Mouse (Mus musculus) embryo, embryonic 11.5 days (tissue): ENCODE data around the gene Cmtr1.
A peak's percentile ranks its signal among the peaks of the same experiment; 100 is the strongest.
"Not testable (repeated sequence)": the region's sequence is repeated elsewhere in the genome, so short reads cannot be mapped to it uniquely, and the experiment has no call there.

ENCODE experiments used
- DNase-seq: peaks from one replicate; pipeline ENCODE4 v3.0.0-alpha.2; 2012; ENCODE audit warnings: low read depth, low spot score

Cmtr1 gene

DNA sequence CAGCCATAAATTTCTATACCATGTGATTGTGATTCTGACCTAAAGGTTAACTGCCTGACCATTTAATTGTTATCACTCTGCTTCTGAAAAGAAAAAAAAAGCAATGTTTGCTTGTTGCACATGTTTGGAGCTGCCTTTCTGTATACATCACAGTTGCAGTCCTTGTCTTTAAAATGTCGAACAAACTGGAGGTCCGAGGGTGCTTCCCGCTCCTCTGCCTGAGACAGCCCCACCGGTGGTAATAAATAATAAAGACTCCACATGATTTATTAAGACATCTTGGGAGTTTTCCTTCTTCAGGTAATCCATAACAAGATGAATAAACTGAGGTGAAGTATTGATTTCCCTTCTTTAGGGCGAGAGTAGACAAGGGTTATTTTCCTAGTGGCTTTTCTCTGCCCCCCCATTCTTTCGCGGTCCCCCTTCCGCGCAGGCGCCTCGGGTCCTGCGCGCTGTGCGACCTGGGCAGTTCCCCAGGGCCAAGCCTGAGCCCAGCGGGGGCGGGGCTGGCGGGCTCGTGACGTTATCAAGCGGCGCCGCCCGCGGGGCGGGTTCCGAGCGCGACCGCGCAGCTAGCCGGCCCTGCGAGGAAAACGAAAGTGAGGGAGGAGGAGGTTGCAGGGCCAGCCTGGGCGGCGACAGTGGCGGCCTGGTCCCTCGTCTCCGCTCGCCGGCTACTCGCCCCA lies at the start of gene Cmtr1:
Cmtr1 (plus strand) TSS at position 520 of the 686 bp plus-strand sequence.
- DNase-seq = peak; percentile 92

DNA sequence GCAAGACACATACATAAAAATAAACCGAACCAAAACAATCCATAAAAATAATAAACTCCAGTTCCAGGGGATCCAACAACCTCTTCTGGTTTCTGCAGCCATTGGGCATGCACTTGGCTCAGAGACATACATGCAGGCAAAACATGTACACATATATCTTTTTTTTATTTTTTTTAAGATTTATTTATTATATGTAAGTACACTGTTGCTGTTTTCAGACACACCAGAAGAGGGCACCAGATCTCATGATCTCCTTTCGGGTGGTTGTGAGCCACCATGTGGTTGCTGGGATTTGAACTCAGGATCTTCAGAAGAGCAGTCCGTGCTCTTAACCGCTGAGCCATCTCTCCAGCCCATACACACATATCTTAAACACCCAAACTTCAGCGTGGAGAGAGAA lies 46.9 kb upstream of the Cmtr1 start:
- not testable (repeated sequence) for DNase-seq

DNA sequence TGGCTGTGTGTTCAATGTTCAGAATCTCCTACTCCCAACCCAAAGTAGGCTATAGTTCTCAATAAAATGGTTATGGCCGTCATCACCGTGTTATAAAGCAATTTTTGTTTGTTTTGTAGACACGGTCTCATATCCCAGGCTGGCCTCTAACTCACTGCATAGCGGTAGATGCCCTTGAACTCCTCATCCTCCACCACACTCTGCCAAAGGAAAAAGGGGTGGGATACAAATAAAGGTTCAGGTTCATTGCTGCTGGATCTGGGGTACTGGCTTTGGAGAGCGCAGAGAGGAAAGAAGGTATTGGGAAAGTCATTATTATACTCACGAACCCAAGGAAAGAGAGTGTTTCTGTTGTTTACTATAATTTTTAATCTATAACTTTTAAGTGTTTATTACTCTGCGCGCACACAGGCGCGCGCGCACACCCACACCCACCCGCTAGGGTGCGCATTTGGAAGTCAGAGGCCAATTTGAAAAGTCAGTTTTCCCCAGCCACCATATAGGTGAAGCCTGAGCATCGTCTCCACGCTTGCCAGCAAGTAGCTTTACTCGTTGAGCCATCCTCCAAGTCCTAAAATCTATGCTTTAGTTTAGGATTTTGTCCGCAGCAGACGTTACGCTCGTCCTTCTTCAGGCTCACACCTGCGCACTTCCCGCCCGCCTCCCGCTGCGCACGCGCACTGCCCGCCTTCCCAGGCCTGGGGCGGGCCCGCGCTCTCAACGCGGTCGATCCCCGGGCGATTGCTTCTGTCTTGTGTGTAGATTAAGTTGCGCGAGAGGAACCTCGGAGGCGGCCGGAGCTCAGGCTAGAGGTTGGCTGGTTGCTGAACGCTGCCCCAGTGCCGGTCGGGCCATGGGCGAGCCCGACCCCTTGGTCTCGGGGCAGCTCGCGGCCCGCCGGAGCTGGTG lies 46.0 kb upstream of the Cmtr1 start, which contains the start of the genes Rnf8 and Gm28043:
Rnf8 (plus strand) TSS at position 676 of the 909 bp plus-strand sequence.
Gm28043 (plus strand) TSS at position 762 of the 909 bp plus-strand sequence.
- peak; percentile 92 for DNase-seq

DNA sequence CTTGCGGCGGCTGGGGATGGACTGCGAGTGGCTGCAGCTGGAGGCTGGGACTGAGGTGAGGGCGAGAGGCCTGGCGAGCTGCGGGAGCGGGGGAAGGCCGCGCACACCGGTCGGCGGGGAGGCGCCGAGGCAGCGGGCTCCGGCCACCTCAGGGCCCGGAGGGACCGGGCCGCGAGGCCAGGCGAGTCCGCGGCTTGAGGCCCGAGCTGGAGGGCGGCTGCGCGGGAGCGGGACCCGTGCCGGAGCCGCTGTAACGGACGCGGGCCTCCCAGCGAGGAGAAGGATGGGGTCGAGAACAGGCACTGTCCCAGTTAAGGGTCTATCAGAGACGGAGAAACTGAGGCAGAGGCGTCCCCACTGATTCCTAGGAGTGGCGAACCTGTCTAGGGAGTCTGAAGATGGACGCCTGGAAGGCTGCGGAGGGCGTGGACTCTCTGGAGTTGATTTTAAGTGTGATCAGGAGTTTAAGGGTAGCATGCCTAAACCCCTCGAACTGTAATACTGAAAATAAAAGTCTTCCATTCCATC lies 45.3 kb upstream of the Cmtr1 start:
- no peak for DNase-seq

DNA sequence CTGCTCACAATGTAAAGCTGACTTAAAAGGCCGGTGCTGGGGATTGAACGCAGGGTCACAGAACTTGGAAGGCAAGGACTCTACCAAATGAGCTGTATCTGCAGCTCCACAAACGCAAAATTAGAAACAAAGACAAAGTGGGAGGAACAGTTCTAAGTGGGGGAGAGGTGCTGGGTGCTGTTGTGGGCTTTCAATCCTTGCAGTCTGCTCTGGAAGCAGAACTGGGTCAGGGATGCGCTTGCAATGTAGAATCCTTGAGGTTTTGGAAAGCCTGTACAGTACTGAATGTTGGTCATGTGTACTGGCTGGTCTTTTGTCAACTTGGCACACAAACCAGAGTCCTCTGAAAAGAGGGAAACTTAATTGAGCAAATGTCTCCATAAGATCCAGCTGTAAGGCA lies 44.8 kb upstream of the Cmtr1 start:
- DNase-seq = no peak

DNA sequence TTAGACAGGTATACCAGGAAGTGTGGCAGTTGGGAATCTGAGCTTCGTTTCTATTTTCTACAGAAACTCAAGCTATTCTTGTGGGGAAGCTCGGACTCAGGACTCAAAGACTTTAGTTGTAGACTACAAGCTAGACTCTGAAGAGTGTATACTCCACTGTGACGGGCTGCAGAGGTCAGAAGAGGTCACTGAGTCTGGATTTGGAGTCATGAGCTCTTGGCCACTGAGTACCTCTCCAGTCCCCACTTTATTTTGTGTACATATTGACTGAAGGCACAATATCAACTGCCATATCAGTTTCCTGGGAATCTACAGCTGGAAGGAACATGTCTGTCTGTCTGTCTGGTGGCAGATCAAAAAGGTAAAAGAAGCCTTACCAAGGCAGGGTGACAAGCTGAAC lies 41.2 kb upstream of the Cmtr1 start:
- DNase-seq = no peak

DNA sequence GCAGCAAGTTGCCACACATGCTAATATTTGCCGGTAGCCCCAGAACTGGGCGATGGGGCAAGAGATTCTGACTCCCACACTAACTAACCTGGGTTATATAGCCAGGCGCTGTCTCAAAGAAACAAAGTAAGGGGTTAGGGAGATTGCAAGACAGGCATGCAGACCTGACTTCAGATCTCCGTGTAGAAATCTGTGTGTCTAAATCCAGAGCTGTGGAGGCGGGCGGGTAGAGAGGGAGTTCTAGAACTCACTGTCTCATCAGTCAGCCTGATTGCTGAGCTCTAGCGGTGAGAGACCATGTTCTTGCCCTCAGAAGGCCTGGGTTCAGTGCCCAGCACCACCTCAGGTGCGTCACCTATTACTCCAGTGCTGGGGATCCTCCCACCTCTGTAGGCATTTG lies 36.9 kb upstream of the Cmtr1 start:
- DNase-seq = no peak

DNA sequence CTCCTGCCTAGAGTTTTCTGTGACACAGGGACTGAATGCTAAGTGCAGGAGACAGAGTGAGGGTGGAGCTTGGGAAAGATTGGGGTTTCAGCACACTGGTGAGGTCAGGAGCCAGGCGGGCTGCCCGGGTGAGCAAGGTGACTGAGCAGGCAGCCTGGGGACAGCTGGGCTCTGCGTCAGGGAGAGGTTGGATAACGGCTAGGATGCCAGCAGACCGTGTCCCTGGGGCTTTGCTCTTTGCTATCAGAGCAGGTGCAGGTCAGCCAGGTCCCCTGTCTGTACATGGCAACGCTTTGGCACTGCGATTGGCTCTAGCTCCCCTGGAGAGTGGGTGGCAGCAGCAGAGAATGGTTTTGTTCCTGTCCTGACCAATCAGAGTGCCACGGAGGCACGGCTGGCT lies 33.1 kb upstream of the Cmtr1 start:
- no peak for DNase-seq

DNA sequence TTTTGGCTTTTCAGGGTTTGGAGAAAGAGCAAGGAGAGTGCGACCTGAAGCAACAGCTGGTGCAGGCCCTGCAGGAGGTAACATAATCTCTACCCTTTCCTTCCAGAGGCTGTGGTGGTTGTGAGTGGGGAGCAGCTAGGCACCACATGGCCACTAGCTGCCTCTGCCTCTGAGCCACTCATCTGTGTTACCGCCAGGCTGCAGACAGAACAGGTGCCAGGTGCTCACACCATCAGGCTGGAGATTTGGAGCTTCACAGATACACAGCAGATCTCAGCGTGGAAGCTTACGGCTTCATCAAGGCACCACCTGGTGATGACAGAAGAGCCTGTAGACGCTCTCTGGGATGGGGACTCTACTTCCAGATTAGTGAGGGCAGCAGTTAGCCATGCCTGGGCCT lies 31.4 kb upstream of the Cmtr1 start:
- no peak for DNase-seq

DNA sequence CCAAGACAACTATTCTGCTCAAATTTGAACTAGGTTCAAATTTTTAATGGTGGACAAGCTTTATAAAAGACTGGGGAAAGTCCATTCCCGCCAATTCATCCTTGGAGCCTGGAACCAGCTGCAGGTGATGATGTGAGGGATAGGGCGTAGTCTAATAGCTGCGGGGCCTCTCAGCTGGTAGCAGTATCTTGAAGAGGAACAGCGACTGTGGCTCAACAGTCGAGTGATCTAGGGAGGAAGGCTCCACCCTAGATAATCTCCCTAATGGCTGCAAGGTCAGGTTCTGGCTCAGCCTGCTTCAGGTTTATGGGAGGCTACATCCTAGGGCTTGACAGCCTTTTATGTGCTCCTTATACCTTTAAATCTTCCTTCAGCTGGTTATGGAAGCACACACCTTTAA lies 30.8 kb upstream of the Cmtr1 start:
- DNase-seq = no peak

DNA sequence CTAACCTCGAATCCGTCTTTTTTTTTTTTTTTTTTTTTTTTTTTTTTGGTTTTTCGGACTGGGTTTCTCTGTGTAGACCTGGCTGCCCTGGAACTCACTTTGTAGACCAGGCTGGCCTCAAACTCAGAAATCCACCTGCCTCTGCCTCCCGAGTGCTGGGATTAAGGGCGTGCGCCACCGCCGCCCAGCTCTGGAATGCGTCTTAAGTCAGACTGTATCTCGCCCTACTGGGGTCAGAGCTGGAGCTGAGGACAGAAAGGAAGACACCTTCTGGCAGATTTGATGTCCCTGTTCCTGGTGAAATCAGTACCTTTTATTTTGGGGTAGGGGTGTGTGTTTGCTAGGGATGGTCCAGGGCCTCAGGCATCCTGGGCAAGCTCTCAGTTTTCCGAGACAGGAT lies 28.1 kb upstream of the Cmtr1 start:
- no peak for DNase-seq

DNA sequence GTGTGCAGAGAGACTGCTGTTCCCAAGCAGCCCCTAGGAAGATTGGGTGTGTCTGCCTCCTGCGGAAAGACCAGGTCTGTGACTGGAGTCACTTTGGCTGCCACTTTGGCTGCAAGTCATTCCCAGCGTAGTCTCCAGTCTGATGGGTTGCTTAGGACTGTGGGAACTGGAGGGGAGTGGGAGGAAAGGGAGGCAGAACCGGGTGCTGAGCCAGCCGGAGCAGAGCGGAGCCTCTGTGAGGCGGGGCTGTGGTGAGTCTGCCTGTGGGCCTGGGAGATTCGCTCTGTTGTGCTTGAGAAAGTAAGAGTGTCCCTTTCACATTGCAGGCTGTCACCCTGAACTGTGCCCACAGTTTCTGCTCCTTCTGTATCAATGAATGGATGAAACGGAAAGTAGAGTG lies 24.9 kb upstream of the Cmtr1 start:
- no peak for DNase-seq

DNA sequence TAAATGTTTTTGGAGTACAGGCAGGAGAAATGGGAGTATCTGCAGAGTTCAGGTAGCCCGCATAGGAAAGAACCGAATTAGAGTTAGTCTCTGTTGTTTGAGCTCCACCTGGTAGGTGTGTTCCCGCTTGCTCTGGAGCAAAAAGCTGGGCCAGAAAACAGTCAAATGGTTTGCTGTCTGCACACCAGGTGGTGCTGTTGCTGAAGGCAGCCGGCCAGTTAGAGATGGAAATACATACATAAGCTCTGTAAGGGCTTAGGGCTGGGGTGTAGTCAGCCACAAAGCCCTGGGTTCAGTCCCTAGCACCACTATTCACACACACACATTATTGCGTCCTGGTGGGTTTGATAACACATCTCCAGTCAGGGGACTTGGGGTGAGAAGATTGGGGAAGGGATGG lies 24.3 kb upstream of the Cmtr1 start:
- DNase-seq = no peak

DNA sequence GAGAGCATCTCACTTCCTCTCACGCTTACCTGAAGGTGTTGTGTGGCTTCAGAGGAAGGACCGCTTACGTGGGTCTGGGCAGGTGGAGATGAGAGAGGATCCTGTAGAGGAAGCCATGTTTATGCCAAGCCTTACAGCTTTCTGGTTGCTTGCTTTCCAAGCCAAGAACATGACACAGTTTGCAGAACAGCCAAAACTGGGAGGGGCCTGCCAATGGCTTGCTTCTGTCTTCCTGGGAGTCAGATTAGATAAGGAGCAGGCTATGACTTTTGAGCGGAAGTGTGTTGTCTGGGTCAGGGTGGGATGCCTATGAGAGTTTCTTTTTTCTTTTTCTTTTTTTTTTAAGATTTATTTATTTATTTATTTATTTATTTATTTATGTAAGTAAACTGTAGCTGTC lies 23.0 kb upstream of the Cmtr1 start:
- DNase-seq = no peak

DNA sequence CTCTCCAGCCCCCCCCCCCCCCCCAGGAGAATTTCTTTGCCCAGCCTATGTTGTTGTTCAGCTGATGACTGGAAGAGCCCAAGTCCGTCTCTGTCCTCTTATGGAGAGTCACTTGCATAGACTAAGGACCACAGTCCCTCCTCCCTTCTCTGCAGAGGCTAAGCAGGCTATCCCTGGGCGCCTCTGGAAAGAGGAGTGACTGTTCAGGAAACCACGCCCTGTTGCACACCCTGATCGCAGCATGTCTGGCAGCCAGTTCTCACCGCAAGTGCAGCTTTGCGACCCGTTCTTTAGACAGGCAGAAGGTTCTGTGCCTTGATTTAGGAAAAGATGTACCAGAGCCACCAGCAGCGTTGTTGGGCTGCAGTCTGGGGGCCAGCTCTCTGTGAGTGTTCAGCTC lies 22.5 kb upstream of the Cmtr1 start:
- no peak for DNase-seq

DNA sequence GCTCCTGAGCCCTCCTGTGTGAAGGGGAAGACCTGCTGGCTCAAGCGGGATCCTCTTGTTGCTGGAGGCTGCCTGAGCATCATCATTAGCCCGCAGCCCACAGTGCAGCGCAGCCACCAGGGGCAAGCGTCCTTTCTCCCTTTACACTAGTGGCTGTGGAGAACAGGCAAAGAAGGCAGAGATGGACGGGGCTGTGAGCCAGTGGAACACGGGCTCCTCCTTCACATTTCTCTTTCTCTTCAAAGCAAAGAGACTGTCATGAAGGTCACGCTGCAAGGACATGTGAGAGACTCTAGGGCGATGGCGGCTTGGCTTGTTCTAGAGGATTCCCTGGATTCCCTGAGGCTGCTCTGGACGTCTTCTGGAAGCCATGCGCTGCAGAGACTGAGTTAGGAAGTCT lies 19.4 kb upstream of the Cmtr1 start:
- DNase-seq = no peak

DNA sequence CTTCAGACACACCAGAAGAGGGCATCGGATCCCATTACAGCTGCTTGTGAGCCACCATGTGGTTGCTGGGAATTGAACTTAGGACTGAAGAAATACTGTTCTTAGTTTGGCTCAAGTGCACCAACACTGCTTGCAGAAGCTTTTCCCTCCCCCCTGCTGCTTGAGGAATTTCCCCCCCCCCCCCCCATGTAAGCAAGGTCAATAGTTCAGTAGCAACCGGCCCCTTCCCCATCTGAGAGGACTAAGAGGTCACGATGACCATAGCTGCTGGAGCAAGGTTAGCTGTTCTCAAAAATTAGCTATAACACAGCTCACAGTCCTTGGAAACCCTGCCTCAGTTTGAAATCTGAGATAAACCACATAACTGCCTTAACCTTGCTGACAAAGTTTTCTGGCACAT lies 18.2 kb upstream of the Cmtr1 start:
- no peak for DNase-seq

DNA sequence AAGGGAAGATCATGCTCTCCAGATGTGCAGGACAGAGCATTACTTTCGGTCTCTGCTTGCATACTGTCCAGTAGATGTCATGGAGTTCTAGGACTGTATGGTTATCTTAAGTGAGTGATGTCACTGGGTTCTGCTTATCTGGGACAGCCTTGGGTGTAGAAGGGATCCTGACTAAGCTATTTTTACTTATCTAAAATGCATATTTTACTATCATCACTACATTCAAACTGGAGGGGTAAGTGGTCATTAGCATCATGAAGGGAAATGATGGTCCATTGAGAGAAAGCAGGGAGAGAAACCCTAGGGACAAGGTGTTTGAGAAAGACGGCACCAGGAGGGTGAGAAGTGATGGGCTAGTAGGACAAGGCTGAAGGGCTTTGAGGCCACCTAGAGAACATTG lies 2.1 kb upstream of the Cmtr1 start:
- no peak for DNase-seq

DNA sequence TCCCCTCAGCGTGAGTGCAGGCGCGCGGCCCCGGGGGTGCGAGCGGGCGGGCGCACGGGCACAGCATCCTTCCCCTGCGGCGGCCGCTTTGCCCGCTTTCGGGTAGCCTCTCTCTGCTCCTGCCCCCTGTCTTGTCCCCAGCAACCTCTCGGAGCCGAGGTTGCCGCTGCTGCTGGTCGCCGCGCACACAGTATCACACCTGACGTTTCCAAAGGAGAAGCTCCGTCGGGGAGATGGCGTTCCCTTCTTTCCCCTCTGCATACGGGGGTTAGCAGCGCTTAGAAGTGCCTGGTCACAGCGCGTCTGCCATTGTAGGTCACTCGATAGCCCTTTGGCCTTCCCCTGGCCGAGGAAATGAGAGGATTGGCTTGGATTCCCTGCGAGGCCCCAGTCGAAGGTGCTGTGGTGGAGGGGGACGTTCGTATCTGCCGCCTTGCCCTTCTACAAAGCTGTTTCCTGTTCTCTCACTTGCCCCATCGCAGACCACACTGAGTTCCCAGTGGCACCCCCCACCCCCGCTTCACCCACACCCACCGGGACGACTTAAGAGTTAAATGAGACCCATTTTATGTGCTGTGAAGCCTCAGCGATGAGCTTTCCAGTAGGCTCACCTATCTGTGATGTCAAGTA lies 482 bp downstream of the Cmtr1 start:
- DNase-seq = peak; percentile 14

DNA sequence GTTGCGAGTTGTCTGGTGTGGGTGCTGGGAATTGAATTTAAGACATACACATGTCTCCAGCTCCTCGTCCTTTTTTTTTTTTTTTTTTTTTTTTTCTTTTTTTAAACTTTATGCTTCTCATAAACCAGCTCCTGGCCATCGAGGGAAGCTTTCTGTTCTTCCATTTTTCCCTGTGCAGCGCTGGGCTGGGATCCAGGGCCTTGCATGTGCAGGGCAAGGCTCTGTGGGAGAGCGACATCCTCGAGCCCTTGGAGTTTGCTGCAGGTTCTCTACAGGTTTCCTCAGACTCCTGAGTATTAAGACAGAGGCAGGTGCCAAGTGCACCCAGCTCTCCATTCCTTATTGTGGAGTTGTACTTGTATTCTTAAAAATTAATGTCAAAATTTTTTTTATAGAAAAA lies 1.8 kb downstream of the Cmtr1 start:
- DNase-seq = no peak

DNA sequence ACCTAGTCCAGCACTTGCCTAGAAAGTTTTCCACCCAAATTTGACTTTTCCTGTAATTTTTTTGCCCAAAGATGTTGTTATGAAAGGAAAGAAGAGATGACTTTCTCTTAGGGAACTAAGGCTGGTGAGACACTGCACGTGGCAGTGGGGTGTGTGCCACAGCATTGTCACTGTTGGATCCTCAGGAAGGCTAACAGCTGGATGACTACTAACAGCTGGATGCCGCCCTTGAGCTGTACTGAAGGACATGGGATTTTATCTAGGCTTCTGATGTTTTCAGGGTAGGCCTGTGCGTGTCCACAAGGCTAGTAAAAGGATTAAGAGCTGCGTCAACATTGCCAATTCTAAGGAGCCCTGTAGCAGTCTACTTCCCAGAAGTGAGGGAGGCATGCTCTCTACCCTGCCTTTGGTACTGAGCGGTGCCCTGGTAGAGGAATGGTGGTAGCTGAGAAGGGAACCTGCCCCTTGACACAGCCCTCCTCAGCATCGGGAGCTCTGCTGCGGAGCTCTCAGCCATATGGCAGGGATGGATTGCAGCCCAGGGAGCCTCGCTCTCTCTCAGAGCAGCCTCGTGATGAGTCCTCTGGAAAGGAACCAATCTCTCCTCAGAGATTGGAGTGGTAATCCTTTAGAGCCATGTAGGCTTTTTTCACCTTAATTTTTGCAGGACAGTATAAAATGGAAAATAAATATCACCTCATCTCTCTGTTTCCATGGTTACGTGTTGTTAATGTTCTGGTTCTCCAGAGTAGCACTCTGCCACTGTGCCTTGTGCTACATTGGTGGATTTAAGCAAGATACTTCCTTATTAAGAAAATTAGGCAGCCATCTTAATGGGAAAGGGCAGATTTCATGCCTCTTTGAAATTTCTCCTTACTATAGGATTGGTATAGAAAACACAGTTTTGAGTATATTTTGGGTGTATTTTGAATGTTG lies 7.9 kb downstream of the Cmtr1 start:
- no peak for DNase-seq
